Mouse (Mus musculus): ENCODE measurements at regions not wholly inside any gene's neighbourhood (a gene's known extent, or its start where the extent isn't known, plus 50 kb on each side); places are given as distances from the start of the nearest gene placed in this dataset.
"Not testable (repeated sequence)": the region's sequence is repeated elsewhere in the genome, so short reads cannot be mapped to it uniquely, and the experiment has no call there.

GRCm38 (mm10) chr13:72280871-72281270 is 317.3 kb upstream of the Irx1 start:
- DNase-seq (ENCODE audit: inconsistent ontology term) = no peak

GRCm38 (mm10) chr13:72282764-72283163 is 319.2 kb upstream of the Irx1 start:
- DNase-seq (ENCODE audit: inconsistent ontology term) = no peak

- DNase-seq (ENCODE audit: inconsistent ontology term) = peak; percentile 24
Observed at GRCm38 (mm10) chr13:72283701-72284100, 320.2 kb upstream of the Irx1 start.

- DNase-seq (ENCODE audit: inconsistent ontology term) = no peak
Observed at GRCm38 (mm10) chr13:72286301-72286700, 322.8 kb upstream of the Irx1 start.

GRCm38 (mm10) chr13:72288381-72289092 is 325.0 kb upstream of the Irx1 start:
- DNase-seq (ENCODE audit: inconsistent ontology term) = no peak

- DNase-seq (ENCODE audit: inconsistent ontology term) = no peak
Observed at GRCm38 (mm10) chr13:72289093-72289501, 325.6 kb upstream of the Irx1 start.

GRCm38 (mm10) chr13:72292361-72292760 is 328.8 kb upstream of the Irx1 start:
- DNase-seq (ENCODE audit: inconsistent ontology term) = peak; percentile 49

GRCm38 (mm10) chr13:72293059-72293694 is 329.7 kb upstream of the Irx1 start:
- no peak for DNase-seq (ENCODE audit: inconsistent ontology term)

GRCm38 (mm10) chr13:72298264-72298870 is 330.3 kb upstream of the Irx2 start:
- no peak for DNase-seq (ENCODE audit: inconsistent ontology term)

- peak; percentile 55 for DNase-seq (ENCODE audit: inconsistent ontology term)
Observed at GRCm38 (mm10) chr13:72299660-72300059, 329.0 kb upstream of the Irx2 start.

- DNase-seq (ENCODE audit: inconsistent ontology term) = no peak
Observed at GRCm38 (mm10) chr13:72301114-72301513, 327.5 kb upstream of the Irx2 start.

- DNase-seq (ENCODE audit: inconsistent ontology term) = peak; percentile 88
Observed at GRCm38 (mm10) chr13:72301841-72302240, 326.8 kb upstream of the Irx2 start.

GRCm38 (mm10) chr13:72302436-72303125 is 326.0 kb upstream of the Irx2 start:
- no peak for DNase-seq (ENCODE audit: inconsistent ontology term)

GRCm38 (mm10) chr13:72303126-72303760 is 325.4 kb upstream of the Irx2 start:
- DNase-seq (ENCODE audit: inconsistent ontology term) = no peak

- no peak for DNase-seq (ENCODE audit: inconsistent ontology term)
Observed at GRCm38 (mm10) chr13:72324041-72324690, 304.5 kb upstream of the Irx2 start.

- DNase-seq (ENCODE audit: inconsistent ontology term) = not testable (repeated sequence)
Observed at GRCm38 (mm10) chr13:72326201-72326600, 302.4 kb upstream of the Irx2 start.

GRCm38 (mm10) chr13:72345647-72346133 is 282.9 kb upstream of the Irx2 start:
- DNase-seq (ENCODE audit: inconsistent ontology term) = no peak

- DNase-seq (ENCODE audit: inconsistent ontology term) = no peak
Observed at GRCm38 (mm10) chr13:72346207-72346943, 282.2 kb upstream of the Irx2 start.

GRCm38 (mm10) chr13:72346944-72347586 is 281.6 kb upstream of the Irx2 start:
- DNase-seq (ENCODE audit: inconsistent ontology term) = no peak

- DNase-seq (ENCODE audit: inconsistent ontology term) = peak; percentile 42
Observed at GRCm38 (mm10) chr13:72352641-72353181, 275.9 kb upstream of the Irx2 start.

Data from Muller cell, postnatal 12 days (primary cell).